Mouse (Mus musculus) G1E (cell line): ENCODE data around the gene Rsu1.

Source experiments
- CTCF ChIP-seq: IDR thresholded peaks from 2 replicates; pipeline ENCODE4 v1.5.1; 2012; ENCODE audit warnings: low read depth, low read length, inconsistent platforms, mixed read lengths
- TAL1 ChIP-seq: conservative IDR thresholded peaks from 2 replicates; pipeline ENCODE4 v1.6.1; 2012; ENCODE audit warnings: low read depth, low read length, inconsistent platforms, mixed read lengths

GRCm38 (mm10) chr2:13234796-13235195 is 36.4 kb downstream of the Rsu1 start:
- no peak for TF ChIP-seq CTCF
- no peak for TF ChIP-seq TAL1
